Mouse (Mus musculus): ENCODE measurements around the gene Igf1.

Igf1 gene

GRCm38 (mm10) chr10:87858013-87858806, at the start of gene Igf1:
Gene Igf1, plus strand, starts transcription at chr10:87858265.
- in situ Hi-C loops (cut with MboI, MseI): no loop called here

- in situ Hi-C loops (cut with MboI, MseI): no loop called here
Observed at GRCm38 (mm10) chr10:87812157-87813072, 45.6 kb upstream of the Igf1 start.

GRCm38 (mm10) chr10:87813073-87813590, 44.9 kb upstream of the Igf1 start:
- in situ Hi-C loops (cut with MboI, MseI): no loop called here

- in situ Hi-C loops (cut with MboI, MseI): no loop called here
Observed at GRCm38 (mm10) chr10:87816861-87817260, 41.2 kb upstream of the Igf1 start.

GRCm38 (mm10) chr10:87817786-87818185, 40.3 kb upstream of the Igf1 start:
- in situ Hi-C loops (cut with MboI, MseI): no loop called here

GRCm38 (mm10) chr10:87821906-87822305, 36.2 kb upstream of the Igf1 start:
- in situ Hi-C loops (cut with MboI, MseI): no loop called here

- in situ Hi-C loops (cut with MboI, MseI): no loop called here
Observed at GRCm38 (mm10) chr10:87830012-87830411, 28.1 kb upstream of the Igf1 start.

GRCm38 (mm10) chr10:87830639-87831038, 27.4 kb upstream of the Igf1 start:
- in situ Hi-C loops (cut with MboI, MseI): no loop called here

GRCm38 (mm10) chr10:87832101-87832500, 26.0 kb upstream of the Igf1 start:
- in situ Hi-C loops (cut with MboI, MseI): no loop called here

GRCm38 (mm10) chr10:87839454-87839853, 18.6 kb upstream of the Igf1 start:
- in situ Hi-C loops (cut with MboI, MseI): no loop called here

GRCm38 (mm10) chr10:87842501-87842900, 15.6 kb upstream of the Igf1 start:
- in situ Hi-C loops (cut with MboI, MseI): no loop called here

- in situ Hi-C loops (cut with MboI, MseI): loop anchor here (5.0 kb wide), 1 partner anchor 462 kb away; no protein-coding TSS in a partner anchor
Observed at GRCm38 (mm10) chr10:87844917-87845552, 13.0 kb upstream of the Igf1 start.

GRCm38 (mm10) chr10:87847882-87848281, 10.2 kb upstream of the Igf1 start:
- in situ Hi-C loops (cut with MboI, MseI): loop anchor here (5.0 kb wide), 1 partner anchor 459 kb away; no protein-coding TSS in a partner anchor

- in situ Hi-C loops (cut with MboI, MseI): loop anchor here (5.0 kb wide), 1 partner anchor 459 kb away; no protein-coding TSS in a partner anchor
Observed at GRCm38 (mm10) chr10:87848419-87848818, 9.6 kb upstream of the Igf1 start.

- in situ Hi-C loops (cut with MboI, MseI): no loop called here
Observed at GRCm38 (mm10) chr10:87851492-87851891, 6.6 kb upstream of the Igf1 start.

GRCm38 (mm10) chr10:87854408-87854807, 3.7 kb upstream of the Igf1 start:
- in situ Hi-C loops (cut with MboI, MseI): no loop called here

GRCm38 (mm10) chr10:87855423-87856122, 2.5 kb upstream of the Igf1 start:
- in situ Hi-C loops (cut with MboI, MseI): no loop called here

- in situ Hi-C loops (cut with MboI, MseI): no loop called here
Observed at GRCm38 (mm10) chr10:87857215-87857955, 680 bp upstream of the Igf1 start.

- in situ Hi-C loops (cut with MboI, MseI): no loop called here
Observed at GRCm38 (mm10) chr10:87858939-87859338, 874 bp downstream of the Igf1 start.

GRCm38 (mm10) chr10:87859453-87859852, 1.4 kb downstream of the Igf1 start:
- in situ Hi-C loops (cut with MboI, MseI): no loop called here

All from regulatory T cell (primary cell).